Mouse (Mus musculus): ENCODE results near the gene Olfr345.

The Olfr345 gene

DNA sequence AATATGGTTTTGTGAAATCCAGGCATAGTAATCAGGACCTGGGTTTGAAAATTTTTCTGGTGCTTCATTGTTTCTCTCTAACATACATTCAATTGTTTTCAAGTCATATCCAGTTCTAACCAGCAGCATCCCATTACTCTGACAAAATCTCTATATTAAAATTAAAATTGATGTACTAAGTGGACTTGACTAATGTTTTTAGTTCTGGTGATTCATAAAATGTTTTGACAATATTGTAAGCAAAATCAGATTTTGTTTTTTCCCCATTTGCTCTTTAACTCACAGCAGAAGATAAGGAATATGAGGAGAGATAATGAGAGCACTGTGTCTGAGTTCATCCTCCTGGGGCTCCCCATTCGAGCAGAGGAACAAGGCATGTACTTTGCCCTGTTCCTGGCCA, at the start of gene Olfr345:
TSS of gene Olfr345 (plus strand) at position 301 of the 400 bp plus-strand sequence.
- no peak for DNase-seq (ENCODE audit: low spot score)

DNA sequence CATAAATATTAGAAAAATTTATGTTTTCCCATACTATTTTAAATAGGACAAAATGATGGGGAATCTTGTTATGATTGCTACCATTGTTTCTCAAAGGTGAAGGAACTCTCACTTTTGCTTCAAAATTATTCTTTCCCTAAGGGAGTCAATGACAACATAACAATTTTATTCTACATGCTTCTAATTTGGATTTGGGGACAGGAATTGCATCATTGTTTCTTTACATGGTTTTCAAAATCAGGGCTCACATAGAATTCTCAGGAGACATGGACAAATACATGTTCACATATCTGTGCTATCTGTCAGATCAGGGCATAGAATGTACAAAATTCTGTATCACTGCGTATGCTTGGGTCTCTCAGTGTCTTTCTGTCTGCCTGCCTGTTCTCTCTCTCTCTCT, 45.6 kb downstream of the Olfr345 start, which contains the start of gene Olfr346:
TSS of gene Olfr346 (plus strand) at position 301 of the 400 bp plus-strand sequence.
- no peak for DNase-seq (ENCODE audit: low spot score)
